Comparison of ENCODE assay signal across 15 mouse cellular contexts in the genomic region with DNA sequence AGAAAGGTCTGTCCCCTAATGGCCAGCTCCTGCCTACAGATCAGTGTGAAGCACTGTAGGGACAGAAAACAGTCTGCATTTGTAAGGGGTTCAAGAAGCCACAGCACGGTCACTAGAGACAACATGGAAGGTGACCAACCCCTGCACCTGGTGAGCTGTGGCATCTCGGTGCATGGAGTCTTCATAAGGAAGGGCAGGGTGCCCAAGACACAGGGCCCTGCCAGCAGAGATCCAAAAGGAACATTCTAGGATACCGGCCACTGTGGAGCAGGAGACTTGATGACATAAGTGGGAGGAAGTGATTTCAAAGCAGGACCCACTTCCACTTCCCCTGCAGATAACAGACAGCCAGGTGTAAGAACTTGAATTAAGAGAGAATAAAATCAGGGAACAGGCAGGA. TPM values are rescaled to one million over a fixed set of nuclear protein-coding genes. Genes with fewer than 3 reads are reported as not detected.
DNase-seq lines count a peak whose midpoint lies in the region.
"Had no signal": no experiment of that assay in that cellular context is flagged by ENCODE, and none has a peak within 500 bp of the region (broad histone marks: within the 10 kb centered on the region; RNA-seq: fewer than 3 reads in every experiment).

No protein-coding gene starts in this region.

- no peaks in the 10 kb centered on the region for H3K27me3 ChIP-seq in heart, embryonic 10.5 days (ENCODE audit: insufficient read depth, poor library complexity, severe bottlenecking)
- H3K27me3 ChIP-seq: CH12.LX, Patski had no signal

- peak; percentile 91 for DNase-seq in heart, adult 11 months
- DNase-seq in heart, postnatal 36 days = no peak
- no peak for DNase-seq in heart, embryonic 10.5 days (ENCODE audit: low spot score)
- no peak for DNase-seq in heart, adult 18-20 months
- DNase-seq: adrenal gland, adult 2 months; adrenal gland, adult 8-10 months; adrenal gland, postnatal 10 days; adrenal gland, postnatal 25 days; adrenal gland, postnatal 36 days; B cell, adult 2 months; cerebellum, adult 11 months; cerebellum, adult 11-12 months; cerebellum, adult 18-20 months had no signal

- H3K36me3 ChIP-seq in heart, embryonic 10.5 days = peaks cover 26% of the 10 kb centered on the region

- H3K27ac ChIP-seq in heart, embryonic 10.5 days = peak overlapping the region; percentile 45; the same call in 1 of the 2 replicates

- intact Hi-C loops in heart, postnatal 36 days (cut with DNase I) = loop anchor here (5.0 kb wide), 1 partner anchor 41 kb away; a partner anchor contains a TSS

- no peak overlapping the region for H3K4me3 ChIP-seq in heart, embryonic 10.5 days

- H3K4me1 ChIP-seq in heart, embryonic 10.5 days = peaks cover 28% of the 10 kb centered on the region

- WGBS in heart, embryonic 10.5 days = 72% methylated on average over 3 of the region's 3 CpGs

- H3K9me3 ChIP-seq in heart, embryonic 10.5 days = no peaks in the 10 kb centered on the region

RNA-seq across cellular contexts. Expression of a gene that starts 43.9 kb away (rescaled TPM):
- 10 to 100 TPM in 1 of 2 experiments, 1 to 10 TPM in 1; 9.3 to 20.3 TPM for total RNA-seq in heart, postnatal 36 days (2021)
- 23.3 and 24.9 TPM in 2 replicates for polyA plus RNA-seq in heart, embryonic 10.5 days (2016; fragmentation: Nextera tagmentation; extraction: Ambion mirVana)
- 10 to 100 TPM; 11.8 to 13.5 TPM for total RNA-seq in heart, adult 18-20 months (2021)
